Mouse (Mus musculus) c-Kit-negative CD71-positive TER-119-positive erythroid progenitor cells, embryonic 14.5 days (primary cell): ENCODE data around the gene Rbm28.

Experiments used
- DNase-seq: peaks from one replicate; pipeline ENCODE4 v3.0.0-alpha.2; 2013; ENCODE audit warnings: low read depth, low spot score

Rbm28 gene

DNA sequence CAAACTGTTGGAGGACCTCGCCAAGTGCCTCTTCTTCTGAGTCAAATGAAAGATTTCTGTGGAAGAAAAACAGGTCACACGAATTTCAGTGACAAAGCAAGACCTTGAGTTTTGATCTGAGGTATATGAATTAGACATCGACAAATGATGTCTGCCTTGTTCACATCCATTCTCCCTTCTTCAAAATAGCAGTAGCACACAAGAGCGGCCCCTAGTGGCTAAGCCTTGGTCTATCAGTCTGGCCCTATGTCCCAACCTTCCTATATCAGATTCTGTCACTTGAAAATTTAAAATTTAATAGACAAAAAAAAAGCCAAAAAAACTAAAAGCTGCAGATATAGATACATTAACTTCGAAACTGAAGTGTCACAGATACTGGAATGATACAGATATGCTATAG, 21.2 kb downstream of the Rbm28 start:
- DNase-seq, result no peak

DNA sequence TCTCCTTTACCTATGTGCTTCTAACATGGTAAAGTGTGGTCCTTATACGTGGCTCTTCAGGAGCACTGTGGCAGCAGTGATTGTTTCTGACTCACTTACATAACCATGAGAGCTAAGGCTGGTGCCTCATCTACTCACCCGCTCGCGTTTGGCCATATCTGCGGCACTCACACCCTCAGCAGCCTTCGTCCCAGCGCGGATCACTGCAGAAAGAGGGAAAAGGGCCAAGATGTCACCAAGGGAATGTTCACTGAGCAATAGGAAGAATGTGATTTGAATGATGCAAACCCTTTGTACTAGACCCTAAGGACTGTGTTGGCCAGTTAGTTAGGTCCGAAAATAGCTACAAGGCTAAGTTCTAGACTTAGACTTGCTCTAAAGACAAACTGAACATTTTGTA, 27.4 kb downstream of the Rbm28 start:
- DNase-seq, result no peak

DNA sequence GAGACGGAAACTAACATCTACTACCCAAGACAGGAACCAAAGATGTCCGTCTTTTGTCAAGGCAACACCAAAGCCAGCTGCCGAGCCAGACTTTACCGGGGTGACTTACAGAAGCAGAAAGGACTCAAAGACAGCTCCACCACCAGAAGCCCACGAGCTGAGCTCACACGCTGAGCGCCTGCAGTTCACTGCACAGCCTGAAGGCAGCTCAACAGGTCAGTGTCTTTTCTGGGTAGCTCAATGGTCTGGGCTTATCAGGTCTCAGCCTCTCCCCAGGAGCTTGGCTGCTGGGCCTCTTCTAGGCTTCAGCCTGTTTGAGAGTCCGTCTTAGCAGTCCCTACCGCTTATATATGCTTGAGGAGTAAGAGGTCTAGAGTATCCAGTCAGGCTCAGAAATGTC, 31.7 kb downstream of the Rbm28 start:
- no peak for DNase-seq

DNA sequence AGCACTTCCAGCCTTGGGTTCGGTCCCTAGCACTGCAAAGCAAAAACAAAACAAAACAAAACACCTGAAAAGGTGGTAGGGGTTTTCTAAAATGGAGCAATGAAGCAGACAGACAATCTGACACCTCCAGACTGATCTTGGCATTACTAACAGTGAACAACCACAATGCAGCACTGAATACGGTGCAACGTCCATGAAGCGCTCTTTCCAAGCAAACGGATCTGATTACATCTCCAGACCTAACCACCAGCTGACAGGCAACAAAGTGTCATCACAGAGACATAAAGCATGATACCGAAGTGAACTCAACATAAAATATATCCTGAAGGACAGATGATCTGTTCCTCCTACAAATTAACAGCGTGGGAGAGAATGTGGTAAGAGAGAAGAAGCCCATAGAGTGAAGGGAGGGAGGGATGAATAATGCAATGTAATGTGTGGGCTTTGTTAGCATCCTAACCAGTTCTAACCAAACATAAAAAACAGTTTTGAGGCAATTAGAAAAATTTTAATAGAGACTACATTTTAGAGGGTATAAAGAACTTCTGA, 37.9 kb downstream of the Rbm28 start:
- DNase-seq, result no peak

DNA sequence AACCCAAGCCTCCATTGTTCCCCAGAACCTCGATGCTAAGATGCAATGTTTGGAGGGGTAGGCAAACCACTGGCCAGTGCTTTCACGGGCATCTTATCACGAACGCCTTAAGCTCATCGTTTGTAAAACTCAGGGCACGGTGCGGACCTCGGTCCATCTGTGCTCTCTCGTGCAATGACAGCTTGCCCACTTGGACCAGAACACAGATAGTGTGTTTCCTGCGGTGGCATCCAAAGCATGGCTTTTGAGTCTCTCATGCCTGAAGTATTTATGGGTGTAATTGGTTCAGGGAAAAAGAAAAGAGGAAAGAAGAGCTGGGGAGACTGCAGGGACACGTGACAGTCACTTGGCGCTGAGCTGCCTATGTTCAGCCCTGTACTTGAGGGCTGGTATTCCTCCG, 44.8 kb downstream of the Rbm28 start:
- DNase-seq, result no peak

DNA sequence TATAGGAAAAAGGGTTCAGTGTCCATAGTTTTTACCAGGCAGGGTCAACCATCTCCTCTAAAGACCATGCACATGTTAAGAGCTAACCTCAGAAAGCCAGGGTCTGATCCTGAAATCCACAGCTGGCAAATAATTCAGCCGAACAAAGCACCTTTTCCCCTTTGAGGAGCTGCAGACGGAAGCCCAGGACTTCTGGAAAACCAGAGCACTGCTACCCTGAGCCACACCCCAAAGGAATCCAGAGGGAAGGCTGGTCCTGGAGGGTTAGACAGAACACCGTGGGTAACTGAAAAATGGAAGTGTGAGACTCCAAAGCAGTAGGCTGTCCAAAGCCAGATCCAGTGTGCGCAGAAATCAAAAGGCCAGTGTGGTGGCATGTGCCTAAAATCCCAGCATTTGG, 45.8 kb downstream of the Rbm28 start:
- no peak for DNase-seq

DNA sequence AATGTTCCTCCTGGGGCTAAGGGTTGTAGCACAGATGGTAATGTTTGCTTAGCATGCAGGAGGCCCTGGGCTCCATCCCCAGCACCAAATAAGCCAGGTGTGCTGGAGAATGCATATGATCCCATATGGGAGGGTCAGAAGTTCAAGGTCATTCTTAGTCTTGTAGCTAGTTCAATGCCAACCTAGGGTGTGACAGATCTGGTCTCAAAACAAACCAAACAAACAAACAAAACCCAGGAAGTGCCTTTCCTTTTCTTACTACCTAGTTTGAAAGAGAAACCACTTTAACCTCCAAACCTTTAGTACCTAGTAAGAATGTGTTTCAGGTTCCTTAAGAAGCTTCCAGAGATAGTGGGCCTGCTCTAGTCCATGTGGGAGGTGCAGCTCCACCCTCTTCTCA, 46.6 kb downstream of the Rbm28 start:
- no peak for DNase-seq

DNA sequence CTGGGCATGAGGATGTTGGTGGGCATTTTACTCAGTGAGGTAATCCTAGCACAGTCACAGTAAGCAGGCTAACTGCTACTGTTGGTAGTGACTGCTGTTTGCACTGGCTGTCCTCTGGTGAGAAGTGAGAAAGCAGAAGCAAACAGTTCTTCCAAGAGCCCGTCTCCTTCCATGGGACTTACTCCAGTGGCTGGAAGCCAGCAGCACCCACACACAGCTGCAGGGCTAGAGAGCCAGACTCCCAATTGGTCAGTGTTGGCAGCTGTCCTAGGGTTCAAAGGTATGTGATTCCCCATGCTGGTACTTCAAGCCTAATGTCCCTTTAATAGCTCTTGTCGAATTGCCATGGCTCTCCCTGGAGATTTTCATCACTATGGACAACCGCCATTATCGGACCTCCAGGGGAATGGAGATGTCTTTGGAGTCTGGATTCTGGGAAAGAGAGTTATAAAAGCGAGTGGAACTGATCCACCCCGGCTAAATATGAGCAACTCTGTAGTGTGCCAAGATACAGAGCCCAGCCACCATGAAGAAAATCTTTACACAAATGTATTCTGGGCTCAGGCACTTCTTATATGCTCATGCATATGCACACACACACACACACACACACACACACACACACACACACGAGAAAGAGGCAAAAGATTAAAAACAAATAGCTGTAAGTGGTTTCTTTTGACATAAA, 47.2 kb downstream of the Rbm28 start:
- no peak for DNase-seq

DNA sequence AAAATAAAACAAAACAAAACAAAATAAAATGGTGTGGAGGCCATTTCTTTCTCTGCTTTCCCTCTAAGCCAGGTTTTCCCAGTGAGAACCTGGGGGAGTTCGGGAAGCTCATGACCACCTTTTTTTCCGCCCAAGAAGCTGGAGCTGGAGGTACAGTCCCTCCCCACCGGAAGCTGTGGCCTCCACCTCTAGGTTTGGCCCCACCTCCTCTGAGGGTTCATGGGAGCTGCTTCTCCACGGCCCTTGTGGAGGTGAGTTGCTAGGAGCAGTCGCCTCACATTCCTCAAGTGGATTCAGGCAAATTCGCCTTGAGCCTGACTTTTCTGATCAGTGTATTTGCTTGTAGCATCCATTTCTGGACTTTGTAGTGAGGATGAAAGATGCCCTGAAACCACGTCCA, 49.0 kb downstream of the Rbm28 start:
- no peak for DNase-seq

DNA sequence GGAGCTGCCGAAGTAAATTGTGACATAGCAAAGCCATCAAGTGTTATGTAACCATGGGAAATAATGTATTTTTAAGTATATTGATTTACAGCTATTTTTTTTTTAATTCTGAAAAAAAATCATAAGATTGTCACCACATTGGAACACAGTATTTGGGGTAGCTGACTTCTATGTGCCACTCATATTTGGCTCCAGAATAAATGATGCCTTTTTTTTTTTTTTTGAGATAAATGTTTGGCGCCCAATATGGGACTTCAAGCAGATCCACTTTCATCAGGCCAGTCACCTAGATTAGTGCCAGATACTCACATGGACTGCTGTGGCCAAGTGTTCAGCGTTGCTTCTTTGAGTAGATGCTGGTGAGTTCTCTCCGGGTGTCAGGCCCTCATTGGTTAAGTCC, 53.3 kb downstream of the Rbm28 start:
- DNase-seq, result no peak

DNA sequence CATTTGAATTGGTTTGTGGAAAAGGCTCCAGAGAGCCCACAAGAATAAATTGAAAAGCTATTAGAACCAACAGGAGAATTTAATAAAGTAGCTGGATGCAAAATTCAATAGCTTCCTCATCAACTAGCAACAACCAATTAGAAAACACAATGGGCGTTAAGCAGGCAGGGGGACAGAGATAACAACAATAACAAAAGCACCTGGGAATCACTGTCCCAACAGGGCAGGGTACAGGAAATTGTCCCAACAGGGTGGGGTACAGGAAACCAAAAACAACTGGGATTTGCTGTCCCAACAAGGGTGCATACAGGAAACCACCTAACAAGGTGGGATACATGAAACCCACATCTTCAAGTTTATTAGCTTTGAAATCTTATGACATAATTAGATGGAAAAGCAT, 56.4 kb downstream of the Rbm28 start:
- DNase-seq, result no peak

DNA sequence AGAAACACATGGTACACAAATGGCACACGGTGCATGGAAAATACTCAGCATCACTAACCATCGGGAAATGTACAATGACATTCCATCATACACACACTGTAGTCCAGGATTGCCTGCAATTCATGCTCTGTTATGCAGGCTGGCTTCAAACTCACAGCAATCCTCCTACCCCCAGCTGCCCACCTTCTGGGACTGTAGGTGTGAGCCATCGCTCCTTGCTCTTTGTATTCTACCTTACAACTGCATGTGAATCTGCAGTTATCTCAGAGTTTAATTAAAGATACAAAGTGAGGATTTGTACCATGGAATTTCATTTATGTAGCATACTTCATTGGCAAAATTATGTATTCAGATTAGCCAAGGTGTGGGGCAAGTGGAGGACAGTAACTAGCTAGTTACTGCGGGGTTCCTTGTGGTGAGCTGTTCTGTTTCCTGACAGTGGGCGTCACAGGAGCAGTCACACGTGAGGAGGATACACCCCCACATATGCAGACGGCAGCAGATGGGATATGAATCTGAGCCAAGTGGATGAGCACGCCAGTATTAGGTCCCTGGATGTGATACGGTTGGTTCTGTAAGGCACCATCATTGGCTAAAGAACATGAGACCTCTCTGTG, 63.5 kb downstream of the Rbm28 start:
- DNase-seq, result no peak

DNA sequence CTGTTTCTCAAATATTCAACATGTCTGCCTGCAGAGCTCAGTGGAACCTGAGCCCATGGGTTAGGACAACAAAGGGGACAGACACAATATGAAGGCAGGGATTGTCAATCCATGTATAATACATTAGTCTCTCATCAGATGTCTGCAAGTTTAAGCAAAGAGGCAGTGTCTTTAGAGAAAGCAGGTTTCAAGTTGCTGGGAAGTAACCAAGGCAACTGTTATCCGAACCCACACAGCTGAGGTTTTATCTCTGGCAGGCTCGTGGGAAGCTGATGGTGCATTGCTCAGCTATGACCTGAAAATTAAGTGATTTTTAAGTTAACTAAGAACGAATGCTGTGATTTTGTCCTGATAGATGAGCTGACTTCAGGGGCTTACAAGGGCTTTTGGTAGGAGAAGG, 64.4 kb downstream of the Rbm28 start:
- DNase-seq, result no peak

DNA sequence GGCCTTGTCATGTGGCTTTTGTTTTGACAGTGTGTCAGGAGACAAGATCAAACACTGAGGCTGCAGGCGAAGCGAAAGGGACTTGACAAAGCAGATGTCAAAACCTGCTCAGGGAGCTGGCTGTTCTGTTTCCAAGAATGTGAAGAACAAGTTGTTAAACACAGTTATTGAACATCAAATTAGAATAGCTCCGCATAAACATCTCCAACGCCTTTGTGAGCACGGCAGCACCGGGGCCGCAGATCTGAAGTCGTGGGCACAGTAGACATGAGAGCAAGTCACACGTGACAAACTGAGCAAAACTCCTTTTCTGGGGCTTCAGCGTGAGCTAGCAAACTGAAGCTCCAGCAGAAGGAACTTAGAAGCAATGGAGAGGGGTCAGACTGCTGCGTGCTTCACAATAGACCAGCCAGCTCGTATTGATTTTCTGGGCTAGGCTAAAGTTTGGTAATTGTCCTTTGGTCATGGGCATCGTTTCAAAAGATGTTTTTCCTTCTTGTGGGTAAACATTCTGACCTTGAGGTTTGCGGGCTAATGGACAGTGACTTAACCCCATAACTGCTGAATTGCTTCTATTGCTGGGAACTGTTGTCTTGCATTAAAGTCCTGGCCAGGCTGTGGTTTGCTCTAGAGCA, 65.2 kb downstream of the Rbm28 start:
- no peak for DNase-seq

DNA sequence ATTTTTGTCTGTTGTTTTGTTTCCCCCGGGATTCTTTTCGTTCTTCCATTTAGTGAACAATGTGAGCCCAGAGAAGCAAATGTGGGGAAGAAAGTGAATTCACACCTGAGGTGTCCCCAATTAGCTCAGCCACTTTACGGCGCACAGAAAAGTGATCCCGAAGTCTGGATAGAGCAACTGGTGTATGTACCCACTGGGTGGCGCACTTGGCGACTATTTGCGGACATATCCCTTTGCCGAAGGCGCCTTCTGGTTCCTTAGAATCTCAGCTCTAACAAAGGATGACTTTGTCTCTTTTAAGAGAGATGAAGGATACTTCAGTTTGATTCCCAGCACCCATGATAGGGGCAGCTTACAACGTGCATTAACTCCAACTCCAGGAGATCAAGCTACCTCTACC, 71.9 kb downstream of the Rbm28 start:
- DNase-seq, result no peak

DNA sequence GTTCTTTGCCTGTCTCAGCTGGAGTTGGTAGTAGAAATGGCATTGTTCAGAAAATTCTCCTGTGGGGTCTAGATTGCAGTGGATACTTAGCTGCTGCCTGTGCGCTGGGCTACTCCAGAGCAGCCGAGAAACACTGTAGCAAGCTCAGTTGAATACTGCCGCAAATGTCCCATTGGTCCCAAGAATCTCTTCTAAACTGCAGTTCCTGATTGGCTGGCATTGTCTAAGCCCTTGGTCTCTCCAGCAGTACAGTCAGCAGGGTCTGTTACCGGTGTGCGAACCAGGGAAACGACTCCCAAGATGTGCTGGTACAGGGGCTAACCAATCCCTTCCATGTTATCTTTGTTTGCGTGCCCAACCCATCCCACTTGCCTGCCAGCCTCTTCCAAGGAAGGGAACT, 72.6 kb downstream of the Rbm28 start:
- no peak for DNase-seq

DNA sequence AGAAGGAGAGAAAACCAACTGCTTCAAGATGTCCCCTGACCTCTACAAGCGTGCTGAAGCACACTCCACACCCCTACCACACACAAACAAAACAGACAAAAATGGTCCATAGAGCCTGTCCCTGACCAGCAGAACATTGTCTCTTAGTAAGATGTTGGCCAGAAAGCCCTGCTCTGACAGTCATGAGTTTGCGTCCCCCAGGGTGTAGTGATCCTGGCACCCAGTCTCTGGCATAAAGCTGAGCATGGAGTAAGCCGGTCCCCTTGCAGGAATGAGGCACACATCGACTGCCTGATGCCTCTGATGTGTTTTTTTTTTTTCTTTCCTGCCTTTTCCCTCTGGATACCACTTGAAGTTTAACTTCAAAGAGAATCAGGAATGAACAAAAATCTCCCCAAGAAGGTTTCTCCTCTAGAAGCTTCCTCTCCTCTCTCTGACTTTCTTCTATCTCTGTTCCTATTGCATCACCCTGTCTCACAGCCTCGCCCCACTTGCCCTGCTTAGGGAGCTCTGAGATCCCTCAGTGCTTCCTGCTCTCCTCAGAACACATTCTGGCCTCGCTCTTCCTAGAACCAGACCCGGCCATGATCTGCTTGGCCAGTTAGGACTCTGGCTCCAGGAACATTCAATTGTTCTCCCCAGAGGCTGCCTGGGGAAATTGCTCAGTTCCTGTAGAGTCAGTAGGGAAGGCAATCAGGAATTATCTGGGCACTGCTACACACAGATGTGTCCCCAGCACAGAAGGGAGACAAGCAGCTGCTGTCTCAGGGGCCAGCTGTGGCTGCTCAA, 76.7 kb downstream of the Rbm28 start:
- DNase-seq, result no peak

DNA sequence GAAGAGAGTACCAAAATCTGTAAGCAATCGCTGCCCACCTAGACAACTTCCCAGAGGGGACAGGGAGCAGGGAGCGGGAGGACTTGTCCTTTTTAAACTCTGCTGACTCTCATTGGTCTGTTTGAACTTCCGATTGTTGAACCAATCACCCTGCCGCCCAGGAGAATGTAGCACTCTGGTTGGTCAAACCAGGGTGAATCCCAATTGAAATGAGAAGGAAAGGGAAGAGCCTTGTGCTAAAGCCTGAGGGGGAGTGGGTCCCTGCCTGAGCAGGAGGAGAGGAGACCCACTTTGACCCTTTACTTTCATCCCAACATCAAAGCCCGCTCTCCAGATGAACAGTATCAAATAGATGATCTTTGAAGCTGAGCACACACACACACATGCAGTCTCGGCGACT, 80.4 kb downstream of the Rbm28 start:
- no peak for DNase-seq

DNA sequence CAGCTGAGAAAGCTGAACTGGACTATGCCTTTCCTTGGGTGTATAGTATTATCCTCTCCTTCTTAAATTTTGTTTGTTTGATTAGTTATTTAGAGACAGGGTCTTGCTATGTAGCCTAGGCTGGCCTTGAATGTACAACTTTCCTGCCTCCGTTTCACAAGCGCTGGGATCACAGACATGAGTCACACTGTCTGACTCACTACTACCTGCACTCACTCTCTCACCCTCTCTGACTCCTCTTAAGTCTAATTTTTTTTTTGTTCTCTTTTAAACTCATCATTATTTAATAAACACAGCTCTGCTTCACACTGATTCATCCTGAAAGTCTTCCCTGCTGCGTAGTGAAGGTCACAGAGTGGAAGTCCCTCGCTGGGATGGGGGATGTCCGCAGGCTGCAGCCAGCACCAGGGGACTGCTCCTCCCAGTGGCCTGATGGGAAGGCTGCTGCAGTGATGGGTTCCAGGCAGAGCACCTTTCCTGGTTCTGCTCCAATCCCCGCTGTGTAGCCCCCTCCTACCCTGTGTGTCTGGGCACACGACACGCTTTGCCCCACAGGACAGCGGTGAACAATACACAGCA, 81.9 kb downstream of the Rbm28 start:
- DNase-seq, result no peak

DNA sequence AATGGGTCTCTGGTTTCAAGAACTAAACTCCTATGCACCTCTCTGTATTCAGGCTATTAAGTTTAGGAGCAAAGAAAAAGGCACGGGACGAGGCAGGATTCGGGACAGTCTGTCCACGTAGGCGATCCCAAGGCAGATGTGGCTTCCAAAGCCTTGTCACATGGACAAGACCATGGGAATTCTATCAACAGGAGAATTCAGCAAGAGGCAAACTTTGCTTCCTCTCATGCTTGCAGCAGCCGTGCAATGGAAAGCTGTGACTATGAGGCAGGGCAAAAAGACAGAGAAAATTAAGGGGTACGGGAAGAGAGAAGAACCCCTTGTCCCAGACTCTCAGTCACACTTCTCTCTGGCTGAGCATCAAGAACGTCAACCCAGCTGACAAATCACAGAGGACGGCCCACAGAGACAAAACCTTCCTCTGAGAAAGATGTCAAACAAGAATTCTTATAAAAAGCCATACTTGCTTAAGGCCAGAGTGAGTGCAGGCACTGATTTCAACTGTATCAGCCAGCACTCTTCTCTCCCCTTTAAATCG, 82.9 kb downstream of the Rbm28 start:
- no peak for DNase-seq

DNA sequence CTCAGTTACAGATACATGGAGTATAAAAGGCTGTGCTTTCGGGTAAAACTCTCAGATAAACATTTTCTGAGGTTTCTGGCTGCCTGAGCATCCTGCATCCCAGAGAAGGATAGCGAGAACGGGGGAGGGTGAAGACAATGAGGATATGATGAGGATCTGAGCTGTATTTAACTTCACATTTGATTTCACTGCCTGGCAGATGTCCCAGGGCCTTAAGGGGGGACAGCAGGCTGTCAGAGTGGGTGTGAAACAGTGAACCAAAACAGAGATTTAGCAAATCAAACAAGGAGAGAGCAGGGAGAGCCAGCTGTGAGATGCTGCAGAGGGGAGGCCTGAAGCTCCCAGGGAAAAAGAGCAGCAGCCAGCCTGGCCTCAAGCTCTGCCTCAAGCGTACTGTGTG, 85.5 kb downstream of the Rbm28 start:
- no peak for DNase-seq

DNA sequence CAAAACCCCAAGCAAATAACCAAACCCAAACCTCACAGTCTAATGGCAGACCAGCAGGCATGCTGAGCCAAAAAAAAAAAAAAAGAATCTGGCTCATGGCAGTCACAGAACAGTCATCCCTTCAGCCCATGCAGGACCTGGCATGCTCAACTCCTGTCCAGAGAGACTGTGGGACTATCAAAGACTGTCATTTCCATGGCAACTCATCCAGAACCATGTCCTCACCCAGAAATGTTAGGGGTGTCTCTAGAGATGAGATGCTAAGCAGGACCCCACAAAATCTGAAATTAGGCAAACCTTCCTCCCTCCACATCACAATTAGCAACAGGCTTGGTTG, 90.7 kb downstream of the Rbm28 start:
- no peak for DNase-seq
